Mouse (Mus musculus) lung, postnatal 10 days (tissue): Measurements from ENCODE around the gene Olfr484.
"Not testable (repeated sequence)": the region's sequence is repeated elsewhere in the genome, so short reads cannot be mapped to it uniquely, and the experiment has no call there.

Experiments used
- DNase-seq: peaks from one replicate; pipeline ENCODE4 v3.0.0; 2021

Olfr484 gene

GRCm38 (mm10) chr7:108127349-108127748 lies at the start of gene Olfr484:
Olfr484 (minus strand) TSS chr7:108127449.
- no peak for DNase-seq

- not testable (repeated sequence) for DNase-seq
Measured at GRCm38 (mm10) chr7:108172642-108173041, 45.4 kb upstream of the Olfr484 start, which contains the start of gene Olfr486. Olfr486 (minus strand) TSS chr7:108172742.

- DNase-seq = no peak
Measured at GRCm38 (mm10) chr7:108159771-108160170, 32.5 kb upstream of the Olfr484 start, which contains the start of gene Olfr485. Olfr485 (minus strand) TSS chr7:108159871.

GRCm38 (mm10) chr7:108121416-108121815 lies 5.8 kb downstream of the Olfr484 start:
- DNase-seq = no peak

GRCm38 (mm10) chr7:108120681-108121080 lies 6.6 kb downstream of the Olfr484 start:
- DNase-seq = no peak

GRCm38 (mm10) chr7:108100549-108100948 lies 26.7 kb downstream of the Olfr484 start, which contains the start of gene Olfr483:
Olfr483 (plus strand) TSS chr7:108100849.
- no peak for DNase-seq

- DNase-seq = no peak
Measured at GRCm38 (mm10) chr7:108097486-108097885, 29.8 kb downstream of the Olfr484 start, which contains the start of gene Olfr482. Olfr482 (minus strand) TSS chr7:108097586.

- DNase-seq = no peak
Measured at GRCm38 (mm10) chr7:108079555-108079954, 47.7 kb downstream of the Olfr484 start, which contains the start of gene Olfr481. Olfr481 (plus strand) TSS chr7:108079855.
